Mouse (Mus musculus): ENCODE measurements around the gene Gm28043. TPM values are rescaled to one million over a fixed set of nuclear protein-coding genes. Genes with fewer than 3 reads are reported as not detected.

Gene Gm28043
- polyA plus RNA-seq, 1 experiment = 2.1 TPM

DNA sequence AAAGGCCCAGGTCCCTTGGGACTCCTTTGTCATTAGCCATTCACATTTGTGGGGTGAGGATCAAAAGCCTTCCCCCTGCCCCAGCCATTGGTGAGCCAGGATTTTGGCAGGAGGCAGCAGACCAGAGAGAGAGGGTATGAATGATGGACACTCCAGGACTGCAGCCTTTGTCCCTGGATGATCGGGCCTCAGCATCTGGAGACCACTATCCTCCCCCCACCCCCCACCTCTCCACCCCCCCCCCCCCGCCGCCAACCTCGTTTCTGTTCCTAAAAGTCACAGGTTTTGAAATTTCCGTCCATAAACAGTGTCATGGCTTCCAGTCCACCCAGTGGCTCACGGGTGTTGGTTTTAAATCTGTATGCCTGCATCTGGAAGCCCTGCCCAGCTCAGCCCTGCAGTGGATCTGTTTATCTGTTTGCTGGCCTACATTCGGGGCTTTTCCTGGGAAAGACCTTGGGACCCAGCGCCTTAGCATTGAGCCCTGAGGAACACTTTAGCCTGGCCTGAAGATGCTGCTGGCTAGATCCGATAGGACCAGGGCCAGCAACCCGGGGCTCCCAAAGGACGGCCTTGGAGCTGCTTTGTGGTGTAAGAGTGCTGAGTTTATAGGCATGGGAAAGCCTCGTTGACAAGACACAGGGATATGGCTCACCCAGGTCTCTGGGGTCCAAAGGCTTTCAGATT is 116.7 kb downstream of the Gm28043 start:
- H3K4me1 ChIP-seq (ENCODE audit: control insufficient read depth, insufficient read depth, low read length) = no peaks in the 10 kb centered on the region
- TF ChIP-seq CTCF (IDR thresholded peaks at IDR 0.05; ENCODE audit: borderline replicate concordance, insufficient read depth, low read length) (no peak), POLR2A (IDR thresholded peaks at IDR 0.05; ENCODE audit: low read depth, low read length) (no peak)
- H3K4me3 ChIP-seq (ENCODE audit: insufficient read depth, low read length) = no peak overlapping the region
- no peak overlapping the region for H3K27ac ChIP-seq (ENCODE audit: insufficient read depth, low read length)

DNA sequence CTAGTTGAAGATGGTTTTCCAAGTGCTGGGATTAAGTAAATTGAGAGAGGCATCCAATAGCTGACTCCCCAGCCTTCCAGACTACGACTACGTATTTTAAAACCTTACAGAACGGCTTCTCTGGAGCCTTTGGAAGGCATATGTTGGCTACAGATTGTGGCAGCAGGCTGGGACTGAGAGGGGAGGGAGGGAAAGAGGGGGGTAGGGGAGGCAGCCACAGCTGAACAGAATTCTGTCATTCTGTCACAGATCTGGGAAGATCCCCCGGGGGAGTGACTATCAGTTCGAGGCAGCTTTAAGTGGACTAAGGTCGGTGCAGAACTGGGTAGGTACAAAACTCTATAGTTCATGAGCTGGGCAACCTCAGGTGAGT is 117.3 kb downstream of the Gm28043 start:
- no peaks in the 10 kb centered on the region for H3K4me1 ChIP-seq (ENCODE audit: control insufficient read depth, insufficient read depth, low read length)
- no peak for TF ChIP-seq POLR2A (IDR thresholded peaks at IDR 0.05; ENCODE audit: low read depth, low read length)
- no peak for TF ChIP-seq CTCF (IDR thresholded peaks at IDR 0.05; ENCODE audit: borderline replicate concordance, insufficient read depth, low read length)
- no peak overlapping the region for H3K27ac ChIP-seq (ENCODE audit: insufficient read depth, low read length)
- H3K4me3 ChIP-seq (ENCODE audit: insufficient read depth, low read length) = no peak overlapping the region

DNA sequence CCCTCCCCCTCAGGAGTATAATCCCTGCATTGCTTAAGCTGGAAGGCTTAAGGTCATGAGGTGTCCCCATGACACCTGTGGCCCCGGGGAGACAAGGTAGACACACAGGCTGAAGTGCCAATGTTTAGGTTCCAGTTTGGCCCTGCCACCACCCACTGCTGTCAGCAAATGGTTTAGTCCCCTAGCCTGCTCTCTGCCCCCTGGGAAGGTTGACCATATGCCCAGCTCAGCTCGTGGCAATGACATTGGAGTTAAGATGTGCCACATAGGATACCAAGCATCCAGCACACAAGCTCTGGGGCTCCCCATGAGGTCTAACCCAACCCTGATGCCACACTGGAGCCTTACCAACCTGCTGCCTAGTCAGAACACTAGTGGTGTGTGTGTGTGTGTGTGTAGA is 117.8 kb downstream of the Gm28043 start:
- H3K4me3 ChIP-seq (ENCODE audit: insufficient read depth, low read length) = no peak overlapping the region
- TF ChIP-seq CTCF (IDR thresholded peaks at IDR 0.05; ENCODE audit: borderline replicate concordance, insufficient read depth, low read length) = no peak
- TF ChIP-seq POLR2A (IDR thresholded peaks at IDR 0.05; ENCODE audit: low read depth, low read length) = no peak
- no peaks in the 10 kb centered on the region for H3K4me1 ChIP-seq (ENCODE audit: control insufficient read depth, insufficient read depth, low read length)
- H3K27ac ChIP-seq (ENCODE audit: insufficient read depth, low read length) = no peak overlapping the region

DNA sequence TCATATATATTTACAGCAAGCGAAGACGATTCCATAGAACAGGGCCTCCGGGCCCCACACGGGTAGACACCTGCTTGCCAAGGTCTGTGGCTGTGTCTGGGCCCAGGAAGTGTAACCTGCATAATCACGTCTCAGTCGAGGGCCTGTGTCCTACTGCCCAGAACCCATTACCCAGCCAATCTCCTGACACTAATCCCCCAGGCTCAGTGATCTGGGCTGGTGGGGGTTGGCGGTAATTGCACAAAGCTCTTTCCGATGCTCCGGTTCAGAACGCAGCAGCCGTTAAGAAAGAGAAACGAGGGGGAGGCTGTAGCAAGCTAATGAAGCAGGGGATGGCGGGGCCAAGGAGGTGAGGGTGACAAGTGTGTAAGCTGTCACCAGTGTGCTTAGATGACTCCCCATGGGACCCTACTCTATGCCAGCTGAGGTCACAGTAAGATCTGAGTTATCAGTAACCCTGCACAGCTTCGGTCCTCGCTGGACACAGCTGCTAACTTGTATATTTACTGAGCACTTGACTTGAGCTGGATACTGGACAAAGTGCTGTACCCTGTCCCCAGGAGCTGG is 121.9 kb downstream of the Gm28043 start:
- Histone ChIP-seq H3K27ac (ENCODE audit: insufficient read depth, low read length) (no peak overlapping the region), H3K4me3 (ENCODE audit: insufficient read depth, low read length) (no peak overlapping the region), H3K4me1 (ENCODE audit: control insufficient read depth, insufficient read depth, low read length) (no peaks in the 10 kb centered on the region)
- TF ChIP-seq POLR2A (IDR thresholded peaks at IDR 0.05; ENCODE audit: low read depth, low read length) (no peak), CTCF (IDR thresholded peaks at IDR 0.05; ENCODE audit: borderline replicate concordance, insufficient read depth, low read length) (no peak)

DNA sequence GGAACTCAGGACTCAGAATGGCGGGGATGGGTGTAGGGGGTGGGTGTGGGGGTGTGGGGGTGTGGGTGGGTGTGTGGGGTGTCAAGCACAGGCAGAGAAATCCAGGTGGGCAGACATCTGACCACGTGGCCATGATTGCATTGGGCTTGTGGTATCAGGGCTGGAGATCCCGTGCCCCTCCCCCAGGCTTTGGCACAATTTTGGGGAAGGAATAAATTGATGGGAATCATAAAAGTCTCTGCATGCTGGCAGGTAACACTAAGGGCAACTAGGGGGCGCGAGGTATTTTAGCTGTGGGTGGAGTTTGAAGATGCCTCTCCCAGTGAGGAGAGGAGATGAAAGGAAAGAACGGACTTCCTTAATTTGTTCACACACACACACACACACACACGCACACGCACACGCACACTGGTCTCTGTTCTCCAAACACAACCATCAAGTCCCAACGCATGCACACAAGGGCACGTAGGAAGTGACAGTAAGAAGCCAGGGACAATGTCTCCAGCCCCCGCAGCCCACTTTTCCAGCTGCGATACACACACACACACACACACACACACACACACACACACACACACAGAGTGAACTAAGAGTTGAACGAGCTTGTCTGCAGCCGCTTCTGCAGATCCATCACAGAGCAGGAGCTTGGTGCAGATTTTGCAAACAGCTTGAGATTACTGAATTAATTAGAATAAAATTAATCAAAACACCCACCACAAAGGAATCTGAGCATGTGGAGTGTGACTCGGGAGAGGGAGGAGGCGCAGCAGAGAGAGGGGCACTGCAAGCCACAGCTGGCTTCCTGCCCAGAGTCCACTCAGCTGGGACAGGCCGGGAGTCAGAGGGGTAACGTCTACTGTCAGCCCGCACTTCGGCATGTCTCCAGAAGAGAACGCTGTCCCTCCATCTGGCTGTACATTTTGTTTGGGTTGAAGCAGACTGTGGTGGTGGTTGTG is 123.5 kb downstream of the Gm28043 start:
- no peak for TF ChIP-seq CTCF (IDR thresholded peaks at IDR 0.05; ENCODE audit: borderline replicate concordance, insufficient read depth, low read length)
- TF ChIP-seq POLR2A (IDR thresholded peaks at IDR 0.05; ENCODE audit: low read depth, low read length) = no peak
- H3K4me3 ChIP-seq (ENCODE audit: insufficient read depth, low read length) = no peak overlapping the region
- H3K27ac ChIP-seq (ENCODE audit: insufficient read depth, low read length) = no peak overlapping the region

DNA sequence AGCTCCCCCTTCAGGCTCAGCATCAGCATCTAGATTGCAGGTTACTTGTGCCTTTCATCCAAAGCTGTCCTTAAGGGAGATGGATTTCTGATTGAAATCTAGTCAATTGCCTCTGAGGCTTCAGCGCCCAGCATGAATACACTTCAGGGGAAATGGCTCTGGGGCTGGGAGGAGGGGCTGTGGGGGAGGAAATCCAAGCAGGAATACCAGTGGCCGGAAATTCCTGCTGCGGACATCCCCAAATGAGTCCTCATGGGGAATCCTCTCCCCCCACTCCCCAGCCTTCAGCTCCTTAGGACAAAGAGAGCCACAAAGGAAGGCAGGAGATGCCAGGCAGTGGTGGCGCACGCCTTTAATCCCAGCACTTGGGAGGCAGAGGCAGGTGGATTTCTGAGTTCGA is 132.8 kb downstream of the Gm28043 start:
- no peak overlapping the region for H3K27ac ChIP-seq (ENCODE audit: insufficient read depth, low read length)
- no peaks in the 10 kb centered on the region for H3K4me1 ChIP-seq (ENCODE audit: control insufficient read depth, insufficient read depth, low read length)
- TF ChIP-seq CTCF (IDR thresholded peaks at IDR 0.05; ENCODE audit: borderline replicate concordance, insufficient read depth, low read length) = no peak
- TF ChIP-seq POLR2A (IDR thresholded peaks at IDR 0.05; ENCODE audit: low read depth, low read length) = no peak
- H3K4me3 ChIP-seq (ENCODE audit: insufficient read depth, low read length) = no peak overlapping the region

More for the DNA sequence above, 123.5 kb downstream of the Gm28043 start:
- no peaks in the 10 kb centered on the region for H3K4me1 ChIP-seq (ENCODE audit: control insufficient read depth, insufficient read depth, low read length)

Other genes starting within 250 kb of the Gm28043 start
- 27.5 and 30.7 TPM in 2 replicates for gene Pim1, start 124.1 kb upstream of the Gm28043 start, polyA plus RNA-seq (2011; ENCODE audit: insufficient read length, low read depth, missing spikeins)
- not detected in 2 replicates for gene Gm17657, start 65.2 kb upstream of the Gm28043 start, polyA plus RNA-seq (2011; ENCODE audit: insufficient read length, low read depth, missing spikeins)
- gene Tbc1d22b, start 65.1 kb upstream of the Gm28043 start, polyA plus RNA-seq (2011; ENCODE audit: insufficient read length, low read depth, missing spikeins) = 10.7 and 13.6 TPM in 2 replicates
- not detected in 2 replicates for gene Tmem217, start 62.5 kb upstream of the Gm28043 start, polyA plus RNA-seq (2011; ENCODE audit: insufficient read length, low read depth, missing spikeins)
- gene Rnf8, start 86 bp upstream of the Gm28043 start, polyA plus RNA-seq (2011; ENCODE audit: insufficient read length, low read depth, missing spikeins) = 22.9 and 32.4 TPM in 2 replicates
- 68.9 and 76.3 TPM in 2 replicates for gene Cmtr1, start 45.7 kb downstream of the Gm28043 start, polyA plus RNA-seq (2011; ENCODE audit: insufficient read length, low read depth, missing spikeins)
- 10.8 and 11.0 TPM in 2 replicates for gene Ccdc167, start 102.2 kb downstream of the Gm28043 start, polyA plus RNA-seq (2011; ENCODE audit: insufficient read length, low read depth, missing spikeins)

Measured in embryonic fibroblast, embryonic 13.5 days (primary cell).